Mouse (Mus musculus): ENCODE data around the gene Nlk. TPM values are rescaled to one million over a fixed set of nuclear protein-coding genes. Genes with fewer than 3 reads are reported as not detected.

Nlk gene
- 4.7 and 5.2 TPM in 2 replicates for polyA plus RNA-seq (2012; rRNA removed)

DNA sequence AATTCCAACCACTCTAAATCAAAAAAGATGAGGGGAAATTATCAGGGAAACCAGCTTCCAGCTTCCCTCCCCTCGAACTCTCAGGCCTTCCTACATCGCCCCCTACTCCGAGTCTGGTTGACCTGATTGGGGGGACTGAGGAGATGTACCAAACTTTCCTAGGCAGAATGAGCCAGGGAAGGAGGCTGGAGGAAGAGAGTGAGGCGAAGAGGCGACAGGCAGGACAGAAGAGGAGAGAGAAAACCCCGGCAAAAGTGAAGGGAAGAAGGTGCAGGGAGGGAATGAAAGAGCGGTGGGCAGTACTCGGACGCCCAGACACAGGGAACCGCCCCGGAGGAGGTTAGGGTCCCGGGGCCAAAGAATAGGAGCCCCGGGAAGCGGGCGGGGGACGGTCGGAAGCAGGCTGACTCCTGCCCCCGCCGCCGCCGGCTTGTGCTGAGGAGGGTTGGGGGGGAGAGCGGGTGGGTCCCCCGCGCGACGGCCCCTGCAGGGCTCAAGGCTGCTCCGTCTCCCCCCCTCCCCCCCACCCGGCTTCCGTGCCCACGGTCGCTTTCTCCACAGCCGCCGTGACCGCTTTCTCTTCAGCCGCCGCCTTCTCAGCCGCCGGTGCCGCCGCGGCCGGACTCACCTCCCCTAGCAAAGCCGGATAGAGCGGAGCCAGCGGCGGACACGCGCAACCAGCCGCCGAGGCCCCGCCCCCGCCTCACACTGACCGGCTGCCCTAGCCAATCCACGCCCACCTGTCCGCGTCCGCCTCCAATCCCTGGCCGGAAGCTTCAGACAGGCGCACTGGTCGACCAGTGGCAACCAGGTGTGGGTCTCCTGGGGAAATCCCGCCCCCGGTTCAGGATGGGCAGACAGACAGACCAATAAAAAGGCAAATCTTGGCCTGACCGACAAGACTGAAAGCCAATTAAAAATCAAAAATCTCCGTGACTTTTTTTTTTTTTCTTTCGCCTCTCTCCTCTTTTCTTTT lies at the start of gene Nlk:
Nlk (minus strand) TSS at position 597 of the 976 bp plus-strand sequence.

DNA sequence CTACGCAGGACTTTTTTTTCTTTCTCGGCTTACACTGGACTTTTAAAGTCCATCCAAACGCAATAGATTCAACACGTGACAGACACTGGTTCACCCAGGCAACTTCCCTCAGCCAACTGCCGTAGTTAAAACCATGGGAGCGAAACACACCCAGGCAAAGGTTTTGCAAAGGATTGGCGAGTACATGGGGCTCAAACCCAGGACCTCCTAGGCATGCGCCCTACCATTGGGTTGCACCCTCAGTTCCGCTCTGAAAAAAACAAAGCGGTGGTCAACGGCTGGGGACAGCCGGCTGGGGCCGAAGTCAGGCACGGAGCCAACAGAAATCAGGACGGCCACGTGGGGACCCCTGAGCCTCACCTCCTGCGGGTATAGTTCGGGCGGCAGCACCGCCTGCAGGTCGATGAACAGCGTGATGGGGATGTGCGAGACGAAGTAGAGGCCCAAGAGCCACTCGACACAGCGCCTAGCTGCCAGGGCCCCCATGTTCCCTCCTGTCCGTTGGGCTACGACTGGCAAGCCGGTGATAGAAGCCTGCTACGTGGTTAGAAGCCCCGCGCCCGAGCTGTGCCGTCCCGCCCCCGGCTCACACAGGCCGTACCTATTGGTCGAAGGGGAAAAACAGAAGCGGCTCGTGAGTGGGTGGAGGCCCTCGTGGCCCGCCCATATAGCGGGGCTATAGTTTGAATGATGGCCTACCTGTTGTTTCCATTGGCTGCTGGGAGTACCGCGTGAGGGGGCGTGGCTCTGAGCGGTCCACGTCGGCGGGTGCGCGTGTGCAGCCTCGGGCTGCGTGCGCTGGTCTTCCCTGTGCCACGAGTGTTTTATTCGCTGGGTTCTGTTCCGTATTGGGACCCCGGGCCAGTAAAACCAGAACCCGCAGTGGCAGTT lies 146.8 kb downstream of the Nlk start, which contains the start of gene Tmem97:
Tmem97 (minus strand) TSS at position 610 of the 891 bp plus-strand sequence.

DNA sequence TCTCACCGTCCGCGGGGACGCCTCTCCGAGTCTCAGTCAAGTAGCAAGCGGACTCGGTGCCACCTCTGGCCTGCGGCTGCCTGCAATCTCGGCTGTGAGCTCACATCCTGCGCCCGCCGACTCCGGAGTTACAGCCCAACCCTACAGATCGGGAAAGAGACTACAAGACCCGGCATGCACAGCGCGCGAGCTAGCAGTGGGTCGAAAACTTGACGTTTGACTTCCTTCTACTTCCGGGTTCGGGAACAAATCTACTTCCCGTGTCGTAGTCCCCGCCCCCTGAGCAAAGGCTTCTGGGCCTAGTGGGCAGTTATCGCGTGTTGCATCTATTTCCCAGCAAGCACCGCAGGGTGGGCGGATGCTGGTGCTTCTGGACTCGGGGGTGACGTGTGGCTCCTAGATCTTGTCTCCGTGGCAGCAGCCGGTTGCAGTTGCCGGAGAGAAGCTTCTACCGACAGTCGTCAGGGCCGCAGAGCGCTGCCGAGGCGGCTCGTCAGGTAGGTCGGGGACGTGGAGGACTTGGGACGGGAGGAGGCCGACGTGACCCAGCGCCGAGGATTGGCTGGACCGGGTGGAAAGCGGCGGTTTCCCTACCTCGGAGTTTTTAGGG lies 161.0 kb downstream of the Nlk start, which contains the start of the genes Tnfaip1 and Ift20:
Tnfaip1 (minus strand) TSS at position 253 of the 610 bp plus-strand sequence.
Ift20 (plus strand) TSS at position 282 of the 610 bp plus-strand sequence.

Other genes with a start within 250 kb of the Nlk start
- 3.1 and 3.4 TPM in 2 replicates for gene Slc46a1, start 231.7 kb downstream of the Nlk start, polyA plus RNA-seq (2012; rRNA removed)
- gene Sarm1, start 199.6 kb downstream of the Nlk start, polyA plus RNA-seq (2012; rRNA removed) = 0.09 TPM in 2 replicates
- gene Vtn, start 198.3 kb downstream of the Nlk start, polyA plus RNA-seq (2012; rRNA removed) = 358 and 399 TPM in 2 replicates
- gene Sebox, start 193.9 kb downstream of the Nlk start, polyA plus RNA-seq (2012; rRNA removed) = 0.17 and 0.23 TPM in 2 replicates
- 14.0 and 15.5 TPM in 2 replicates for gene Tmem199, start 185.2 kb downstream of the Nlk start, polyA plus RNA-seq (2012; rRNA removed)
- 24.1 and 28.3 TPM in 2 replicates for gene Poldip2, start 185.2 kb downstream of the Nlk start, polyA plus RNA-seq (2012; rRNA removed)
- 6.9 and 7.5 TPM in 2 replicates for gene Tnfaip1, start 161.0 kb downstream of the Nlk start, polyA plus RNA-seq (2012; rRNA removed)
- 39.0 and 48.2 TPM in 2 replicates for gene Ift20, start 161.0 kb downstream of the Nlk start, polyA plus RNA-seq (2012; rRNA removed)
- 35.7 and 37.5 TPM in 2 replicates for gene Tmem97, start 146.6 kb downstream of the Nlk start, polyA plus RNA-seq (2012; rRNA removed)
- 16.3 and 19.1 TPM in 2 replicates for gene Ccnq, start 54.4 kb upstream of the Nlk start, polyA plus RNA-seq (2012; rRNA removed)
- 10.5 and 11.1 TPM in 2 replicates for gene Lyrm9, start 129.2 kb upstream of the Nlk start, polyA plus RNA-seq (2012; rRNA removed)
- gene Nos2, start 223.4 kb upstream of the Nlk start, polyA plus RNA-seq (2012; rRNA removed) = 0.03 and 0.05 TPM in 2 replicates